ENCODE assay signal across 27 mouse cellular contexts in the genomic region with DNA sequence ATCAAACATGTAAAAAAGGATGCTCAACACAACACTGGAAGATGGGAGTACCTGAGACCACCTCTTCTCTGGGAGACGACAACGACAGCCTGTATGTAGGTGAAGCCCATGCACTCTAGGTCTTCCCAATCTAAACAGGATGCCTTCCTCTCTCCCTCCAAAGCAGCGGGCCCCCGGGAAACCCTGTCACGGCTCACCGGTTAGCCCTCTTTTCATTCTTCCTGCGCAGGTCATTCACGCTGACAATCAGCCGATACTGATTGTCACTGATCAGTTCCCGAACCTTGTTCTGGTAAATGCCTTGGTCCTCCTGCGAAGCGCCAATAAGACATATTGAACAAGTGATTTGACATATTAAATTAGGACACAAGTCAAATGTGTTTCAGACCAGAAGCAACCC. TPM values are rescaled to one million over a fixed set of nuclear protein-coding genes. Genes with fewer than 3 reads are reported as not detected.
A peak's percentile ranks its signal among the peaks of the same experiment; 100 is the strongest.
DNase-seq lines count a peak whose midpoint lies in the region; ATAC-seq and TF ChIP-seq lines count a peak whose summit lies in the region.
"Had no signal": no experiment of that assay in that cellular context is flagged by ENCODE, and none has a peak within 500 bp of the region (broad histone marks: within the 10 kb centered on the region; RNA-seq: fewer than 3 reads in every experiment).

No protein-coding gene starts in this region.

- peaks cover 52% of the 10 kb centered on the region for H3K36me3 ChIP-seq in forebrain, embryonic 13.5 days (ENCODE audit: poor library complexity, severe bottlenecking)
- no peaks in the 10 kb centered on the region for H3K36me3 ChIP-seq in forebrain, embryonic 16.5 days (ENCODE audit: control insufficient read depth, insufficient read depth)
- peaks cover 45% of the 10 kb centered on the region for H3K36me3 ChIP-seq in kidney, embryonic 16.5 days (ENCODE audit: insufficient read depth, low read length)
- peaks cover 33% of the 10 kb centered on the region for H3K36me3 ChIP-seq in lung, embryonic 16.5 days (ENCODE audit: control insufficient read depth, insufficient read depth, low read length)
- H3K36me3 ChIP-seq in liver, embryonic 14.5 days (replicated peaks; ENCODE audit: control insufficient read depth, insufficient read depth, low read depth) = peaks cover 60% of the 10 kb centered on the region

- ATAC-seq in forebrain, embryonic 13.5 days = no peak
- ATAC-seq in forebrain, embryonic 16.5 days = no peak
- ATAC-seq in kidney, embryonic 16.5 days (ENCODE audit: low FRiP score, low TSS enrichment) = no peak
- ATAC-seq in lung, embryonic 16.5 days (ENCODE audit: low read depth) = no peak
- no peak for ATAC-seq in liver, embryonic 14.5 days (ENCODE audit: insufficient read depth)
- ATAC-seq: forebrain, postnatal 0 days; hindbrain, postnatal 0 days; intestine, embryonic 16.5 days; midbrain, embryonic 13.5 days had no signal

- no peaks in the 10 kb centered on the region for H3K9me3 ChIP-seq in forebrain, embryonic 13.5 days (replicated peaks)
- H3K9me3 ChIP-seq in forebrain, embryonic 16.5 days (ENCODE audit: control insufficient read depth, low read length) = no peaks in the 10 kb centered on the region
- no peaks in the 10 kb centered on the region for H3K9me3 ChIP-seq in kidney, embryonic 16.5 days (ENCODE audit: low read length)
- no peaks in the 10 kb centered on the region for H3K9me3 ChIP-seq in lung, embryonic 16.5 days (ENCODE audit: control insufficient read depth, low read length)
- no peaks in the 10 kb centered on the region for H3K9me3 ChIP-seq in liver, embryonic 14.5 days (ENCODE audit: control insufficient read depth, low read length)
- H3K9me3 ChIP-seq: heart, embryonic 15.5 days; limb, embryonic 12.5 days; midbrain, embryonic 13.5 days; neural tube, embryonic 13.5 days had no signal

- H3K4me1 ChIP-seq in forebrain, embryonic 13.5 days = peaks cover 22% of the 10 kb centered on the region
- peaks cover 8% of the 10 kb centered on the region; the same call in 1 of the 2 replicates for H3K4me1 ChIP-seq in forebrain, embryonic 16.5 days (replicated peaks; ENCODE audit: control insufficient read depth, insufficient read depth, low read length)
- peaks cover 8% of the 10 kb centered on the region for H3K4me1 ChIP-seq in kidney, embryonic 16.5 days (ENCODE audit: insufficient read depth, low read length)
- peaks cover 12% of the 10 kb centered on the region for H3K4me1 ChIP-seq in lung, embryonic 16.5 days (replicated peaks; ENCODE audit: control insufficient read depth, insufficient read depth, low read length)
- H3K4me1 ChIP-seq in liver, embryonic 14.5 days (replicated peaks; ENCODE audit: control insufficient read depth in 2 of 2, insufficient read depth in 2 of 2, low read length in 1 of 2) = peaks cover 7 to 14% of the 10 kb centered on the region in 2 experiments

- no peaks in the 10 kb centered on the region for H3K27me3 ChIP-seq in forebrain, embryonic 13.5 days
- no peaks in the 10 kb centered on the region for H3K27me3 ChIP-seq in forebrain, embryonic 16.5 days (replicated peaks; ENCODE audit: control insufficient read depth, insufficient read depth, low read length)
- no peaks in the 10 kb centered on the region for H3K27me3 ChIP-seq in kidney, embryonic 16.5 days (ENCODE audit: insufficient read depth, low read length)
- no peaks in the 10 kb centered on the region for H3K27me3 ChIP-seq in lung, embryonic 16.5 days (ENCODE audit: control insufficient read depth, insufficient read depth, low read depth, low read length)
- H3K27me3 ChIP-seq in liver, embryonic 14.5 days (ENCODE audit: control insufficient read depth, insufficient read depth, low read length) = no peaks in the 10 kb centered on the region
- H3K27me3 ChIP-seq: heart, embryonic 15.5 days; limb, embryonic 12.5 days; midbrain, embryonic 13.5 days; neural tube, embryonic 13.5 days had no signal

- H3K4me2 ChIP-seq in forebrain, embryonic 13.5 days = peak overlapping the region; percentile 57; the same call in 1 of the 2 replicates
- H3K4me2 ChIP-seq in forebrain, embryonic 16.5 days (ENCODE audit: low read length) = no peak overlapping the region
- peak overlapping the region; percentile 45; the same call in 1 of the 2 replicates for H3K4me2 ChIP-seq in kidney, embryonic 16.5 days (replicated peaks; ENCODE audit: low read depth, low read length)
- no peak overlapping the region for H3K4me2 ChIP-seq in lung, embryonic 16.5 days (ENCODE audit: low read depth, low read length)
- peak overlapping the region; percentile 80; the same call in 1 of the 2 replicates for H3K4me2 ChIP-seq in liver, embryonic 14.5 days (ENCODE audit: low read depth)

- DNase-seq in kidney, adult 8-10 months = no peak
- no peak for DNase-seq in lung, postnatal 36 days
- no peak for DNase-seq in liver, embryonic 14.5 days (ENCODE audit: low read depth in 3 of 3, low spot score in 3 of 3)
- DNase-seq in left cerebral cortex, postnatal 10 days (ENCODE audit: extremely low spot score in 1 of 2, low spot score in 2 of 2) = no peak
- DNase-seq: adrenal gland, adult 2 months; cerebellum, adult 11 months; cerebellum, adult 9-11 months; forebrain, postnatal 0 days; gastrocnemius, postnatal 14 days; lung, adult 18-20 months; retina, postnatal 1 day had no signal

- TF ChIP-seq EP300 in liver, embryonic 14.5 days (IDR thresholded peaks at IDR 0.05; ENCODE audit: low read depth) = no peak

- intact Hi-C loops in left cerebral cortex, postnatal 10 days (cut with DNase I) = loop anchor here (5.0 kb wide), 1 partner anchor 75 kb away; the partner anchor contains the start of gene Paqr8

- H3K27ac ChIP-seq in forebrain, embryonic 13.5 days = no peak overlapping the region
- no peak overlapping the region for H3K27ac ChIP-seq in forebrain, embryonic 16.5 days (ENCODE audit: low read length)
- no peak overlapping the region for H3K27ac ChIP-seq in kidney, embryonic 16.5 days (ENCODE audit: low read length)
- H3K27ac ChIP-seq in lung, embryonic 16.5 days (ENCODE audit: low read length) = peak overlapping the region; percentile 6; the same call in 1 of the 2 replicates
- H3K27ac ChIP-seq in liver, embryonic 14.5 days = no peak overlapping the region
- H3K27ac ChIP-seq: heart, embryonic 15.5 days; hindbrain, postnatal 0 days; limb, embryonic 12.5 days; midbrain, embryonic 13.5 days; neural tube, embryonic 13.5 days had no signal

- no peak overlapping the region for H3K9ac ChIP-seq in forebrain, embryonic 13.5 days
- H3K9ac ChIP-seq in forebrain, embryonic 16.5 days (replicated peaks; ENCODE audit: low read depth, low read length) = no peak overlapping the region
- H3K9ac ChIP-seq in kidney, embryonic 16.5 days (replicated peaks; ENCODE audit: low read length) = no peak overlapping the region
- no peak overlapping the region for H3K9ac ChIP-seq in lung, embryonic 16.5 days (ENCODE audit: low read length)
- no peak overlapping the region; the same call in 1 of the 2 replicates for H3K9ac ChIP-seq in liver, embryonic 14.5 days (replicated peaks)
- H3K9ac ChIP-seq: forebrain, postnatal 0 days; heart, embryonic 15.5 days; midbrain, embryonic 13.5 days; neural tube, embryonic 13.5 days had no signal

- 61% methylated on average over 12 of the region's 12 CpGs for WGBS in forebrain, embryonic 13.5 days
- WGBS in forebrain, embryonic 16.5 days = 64% methylated on average over 12 of the region's 12 CpGs
- 62% methylated on average over 12 of the region's 12 CpGs for WGBS in kidney, embryonic 16.5 days
- WGBS in lung, embryonic 16.5 days = 82% methylated on average over 12 of the region's 12 CpGs
- WGBS in liver, embryonic 14.5 days (ENCODE audit: insufficient replicate concordance) = 76% methylated on average over 12 of the region's 12 CpGs

- no peak overlapping the region for H3K4me3 ChIP-seq in forebrain, embryonic 13.5 days
- H3K4me3 ChIP-seq in forebrain, embryonic 16.5 days (replicated peaks; ENCODE audit: low read length) = no peak overlapping the region
- no peak overlapping the region for H3K4me3 ChIP-seq in kidney, embryonic 16.5 days (ENCODE audit: low read length)
- H3K4me3 ChIP-seq in lung, embryonic 16.5 days (ENCODE audit: low read length) = no peak overlapping the region
- H3K4me3 ChIP-seq in liver, embryonic 14.5 days (ENCODE audit: insufficient read depth in 1 of 2, low read depth in 2 of 2, low read length in 2 of 2) = peak overlapping the region in 1 of 2 experiments; percentile 94; a peak in 2 of 4 replicates
- H3K4me3 ChIP-seq: myocyte; neural tube, embryonic 13.5 days had no signal

- no peak for TF ChIP-seq CTCF in liver, embryonic 14.5 days (IDR thresholded peaks at IDR 0.05; ENCODE audit: low read depth)

RNA-seq across cellular contexts. Expression of gene Mcm3, which starts 2.5 kb away (rescaled TPM):
- polyA plus RNA-seq in forebrain, embryonic 13.5 days (2015; fragmentation: Nextera tagmentation; extraction: Ambion mirVana) = 109 and 125 TPM in 2 replicates
- polyA plus RNA-seq in forebrain, embryonic 16.5 days (2015; fragmentation: Nextera tagmentation; extraction: Ambion mirVana) = 48.3 and 51.7 TPM in 2 replicates
- 179 and 182 TPM in 2 replicates for polyA plus RNA-seq in kidney, embryonic 16.5 days (2015; fragmentation: Nextera tagmentation; extraction: Ambion mirVana)
- polyA plus RNA-seq in lung, embryonic 16.5 days (2015; fragmentation: Nextera tagmentation; extraction: Ambion mirVana) = 157 and 165 TPM in 2 replicates
- 107 and 110 TPM in 2 replicates for polyA plus RNA-seq in liver, embryonic 14.5 days (2012; rRNA removed)
- 154 and 173 TPM in 2 replicates for polyA plus RNA-seq in liver, embryonic 14.5 days (2014; fragmentation: Nextera tagmentation; extraction: Ambion mirVana)
- 1 to 10 TPM; 4.8 to 5.4 TPM for total RNA-seq in left cerebral cortex, postnatal 10 days (2021)

RNA-seq across cellular contexts. Expression of gene Il17f, which starts 27.2 kb away (rescaled TPM):
- polyA plus RNA-seq in forebrain, embryonic 13.5 days (2015; fragmentation: Nextera tagmentation; extraction: Ambion mirVana) = 0.21 and 0.32 TPM in 2 replicates
- not detected in 2 replicates for polyA plus RNA-seq in forebrain, embryonic 16.5 days (2015; fragmentation: Nextera tagmentation; extraction: Ambion mirVana)
- polyA plus RNA-seq in kidney, embryonic 16.5 days (2015; fragmentation: Nextera tagmentation; extraction: Ambion mirVana) = not detected in 2 replicates
- polyA plus RNA-seq in lung, embryonic 16.5 days (2015; fragmentation: Nextera tagmentation; extraction: Ambion mirVana) = not detected in 2 replicates
- 0.10 and 0.15 TPM in 2 replicates for polyA plus RNA-seq in liver, embryonic 14.5 days (2012; rRNA removed)
- not detected in 2 replicates for polyA plus RNA-seq in liver, embryonic 14.5 days (2014; fragmentation: Nextera tagmentation; extraction: Ambion mirVana)
- total RNA-seq in left cerebral cortex, postnatal 10 days (2021) = not detected
- total RNA-seq: adrenal gland, adult 2 months; forebrain, postnatal 0 days; gastrocnemius, postnatal 14 days; hematopoietic stem cell, adult 5-6 weeks; hindbrain, postnatal 0 days; layer of hippocampus, postnatal 25 days; MEL had no signal
- polyA plus RNA-seq: adrenal gland, adult 2 months; forebrain, postnatal 0 days; heart, embryonic 15.5 days; intestine, embryonic 16.5 days; kidney, embryonic 14.5 days; limb, embryonic 12.5 days; myocyte; neural tube, embryonic 13.5 days; spleen, adult 2 months had no signal

Comparison
In these comparisons a context has a peak if more than half of its experiments do, and no peak if none do; other contexts are left out.
1. H3K4me2 ChIP-seq: peak in forebrain, embryonic 13.5 days (single experiment), kidney, embryonic 16.5 days (single experiment) and liver, embryonic 14.5 days (single experiment); none in forebrain, embryonic 16.5 days (single experiment) and lung, embryonic 16.5 days (single experiment).